Mouse (Mus musculus): ENCODE results near the gene Rnf148.

Gene Rnf148

GRCm38 (mm10) chr6:23655036-23655435 lies at the start of gene Rnf148:
TSS of gene Rnf148 (minus strand) at chr6:23655136.
- DNase-seq (ENCODE audit: extremely low spot score, low spot score) = no peak

GRCm38 (mm10) chr6:23700879-23701278 lies 45.9 kb upstream of the Rnf148 start:
- no peak for DNase-seq (ENCODE audit: extremely low spot score, low spot score)

GRCm38 (mm10) chr6:23678172-23678571 lies 23.2 kb upstream of the Rnf148 start:
- no peak for DNase-seq (ENCODE audit: extremely low spot score, low spot score)

- DNase-seq (ENCODE audit: extremely low spot score, low spot score) = no peak
Observed at GRCm38 (mm10) chr6:23650205-23650604, 4.7 kb downstream of the Rnf148 start, which contains the start of gene Rnf133. TSS of gene Rnf133 (minus strand) at chr6:23650305.

GRCm38 (mm10) chr6:23648732-23649131 lies 6.2 kb downstream of the Rnf148 start:
- DNase-seq (ENCODE audit: extremely low spot score, low spot score) = no peak

GRCm38 (mm10) chr6:23647627-23648247 lies 7.2 kb downstream of the Rnf148 start:
- no peak for DNase-seq (ENCODE audit: extremely low spot score, low spot score)

GRCm38 (mm10) chr6:23637081-23637480 lies 17.9 kb downstream of the Rnf148 start:
- no peak for DNase-seq (ENCODE audit: extremely low spot score, low spot score)

- no peak for DNase-seq (ENCODE audit: extremely low spot score, low spot score)
Observed at GRCm38 (mm10) chr6:23635208-23635607, 19.7 kb downstream of the Rnf148 start.

GRCm38 (mm10) chr6:23634016-23634415 lies 20.9 kb downstream of the Rnf148 start:
- no peak for DNase-seq (ENCODE audit: extremely low spot score, low spot score)

- DNase-seq (ENCODE audit: extremely low spot score, low spot score) = no peak
Observed at GRCm38 (mm10) chr6:23630465-23630864, 24.5 kb downstream of the Rnf148 start.
